Mouse (Mus musculus) cerebellum, adult 2 months (tissue): ENCODE data around the gene Rrp9.

Experiments used
- CTCF ChIP-seq: fragments of 200-500 bp; IDR thresholded peaks from 2 replicates; pipeline ENCODE4 v1.5.1; 2011; ENCODE audit warnings: low read depth, mild to moderate bottlenecking, control low read depth, low read length, moderate library complexity, borderline replicate concordance; ENCODE audit not compliant: insufficient read depth
- POLR2A ChIP-seq: fragments of 200-500 bp; IDR thresholded peaks from 2 replicates; pipeline ENCODE4 v1.6.1; 2011; ENCODE audit warnings: low read length, control low read depth, borderline replicate concordance; ENCODE audit not compliant: insufficient read depth

DNA sequence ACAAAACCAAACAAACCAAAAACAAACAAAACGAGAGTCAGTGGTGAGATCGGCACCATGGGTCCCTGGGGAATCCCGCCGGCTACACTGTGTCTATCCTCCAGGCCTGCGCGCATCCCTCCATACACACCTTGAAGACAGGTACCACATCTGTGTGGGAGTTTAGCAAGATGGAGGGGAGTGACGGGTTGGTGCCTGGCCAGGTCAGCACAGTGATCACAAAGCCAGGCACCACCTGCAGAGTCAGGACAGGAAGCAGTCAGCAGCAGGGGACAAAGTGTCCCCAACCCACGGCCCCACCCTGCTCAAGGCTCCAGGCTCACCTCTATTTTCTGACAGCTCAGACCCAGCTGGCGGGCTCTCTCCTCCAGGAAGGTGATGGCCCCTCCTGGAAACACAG is 39.2 kb upstream of the Rrp9 start:
- TF ChIP-seq CTCF (no peak), POLR2A (no peak)
